Mouse (Mus musculus): ENCODE results near the gene Lpin2.

- TF ChIP-seq CTCF (IDR thresholded peaks at IDR 0.05) (no peak), EP300 (IDR thresholded peaks at IDR 0.05) (no peak)
Observed at GRCm38 (mm10) chr17:71211962-71212646, 29.7 kb downstream of the Lpin2 start.

Data from lung, postnatal 0 days (tissue).